Mouse (Mus musculus): ENCODE data around the gene Mpv17.

Gene Mpv17

DNA sequence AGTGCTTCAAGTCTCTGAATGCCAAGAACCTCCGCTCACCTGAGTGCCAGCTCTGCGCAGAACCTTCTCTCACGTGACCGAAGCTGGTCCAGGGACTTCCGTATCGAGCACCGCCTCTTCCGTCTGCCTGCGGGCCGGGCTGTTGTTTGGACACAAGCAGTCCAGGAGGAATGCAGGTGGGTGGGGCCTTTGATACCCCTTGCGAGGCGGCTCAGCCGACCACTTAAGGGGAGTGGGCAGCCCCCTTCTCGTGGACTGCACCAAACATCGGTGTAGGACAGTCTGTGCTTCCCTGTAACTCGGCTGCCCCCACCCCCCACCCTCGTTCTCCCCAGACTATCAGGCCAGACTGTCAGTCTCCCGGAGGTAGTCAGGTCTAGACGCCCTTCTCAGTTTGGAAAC lies at the start of gene Mpv17:
Gene Mpv17, minus strand, starts transcription at position 100 of the 402 bp plus-strand sequence.
- peak; percentile 85 for DNase-seq (ENCODE audit: low read depth)

DNA sequence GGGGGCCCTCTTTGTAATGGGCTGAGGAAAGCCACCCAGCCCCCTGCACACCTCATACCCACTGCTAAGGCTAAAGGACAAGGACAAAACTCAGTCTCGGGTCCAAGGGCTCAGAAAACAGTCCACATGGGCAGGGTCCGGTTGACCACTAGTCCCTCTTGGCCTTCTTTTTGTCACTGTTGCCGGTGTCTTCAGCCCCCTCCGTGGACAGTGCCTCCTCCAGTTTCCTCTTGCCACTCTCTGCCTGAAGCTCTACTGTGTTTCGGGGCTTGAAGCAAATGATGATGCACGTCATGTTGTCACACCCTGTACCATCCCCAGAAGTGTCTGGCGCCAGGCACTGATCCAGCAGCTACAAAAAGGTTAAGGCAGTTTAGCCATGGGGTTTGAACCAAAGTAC lies 48.9 kb upstream of the Mpv17 start:
- no peak for DNase-seq (ENCODE audit: low read depth)

DNA sequence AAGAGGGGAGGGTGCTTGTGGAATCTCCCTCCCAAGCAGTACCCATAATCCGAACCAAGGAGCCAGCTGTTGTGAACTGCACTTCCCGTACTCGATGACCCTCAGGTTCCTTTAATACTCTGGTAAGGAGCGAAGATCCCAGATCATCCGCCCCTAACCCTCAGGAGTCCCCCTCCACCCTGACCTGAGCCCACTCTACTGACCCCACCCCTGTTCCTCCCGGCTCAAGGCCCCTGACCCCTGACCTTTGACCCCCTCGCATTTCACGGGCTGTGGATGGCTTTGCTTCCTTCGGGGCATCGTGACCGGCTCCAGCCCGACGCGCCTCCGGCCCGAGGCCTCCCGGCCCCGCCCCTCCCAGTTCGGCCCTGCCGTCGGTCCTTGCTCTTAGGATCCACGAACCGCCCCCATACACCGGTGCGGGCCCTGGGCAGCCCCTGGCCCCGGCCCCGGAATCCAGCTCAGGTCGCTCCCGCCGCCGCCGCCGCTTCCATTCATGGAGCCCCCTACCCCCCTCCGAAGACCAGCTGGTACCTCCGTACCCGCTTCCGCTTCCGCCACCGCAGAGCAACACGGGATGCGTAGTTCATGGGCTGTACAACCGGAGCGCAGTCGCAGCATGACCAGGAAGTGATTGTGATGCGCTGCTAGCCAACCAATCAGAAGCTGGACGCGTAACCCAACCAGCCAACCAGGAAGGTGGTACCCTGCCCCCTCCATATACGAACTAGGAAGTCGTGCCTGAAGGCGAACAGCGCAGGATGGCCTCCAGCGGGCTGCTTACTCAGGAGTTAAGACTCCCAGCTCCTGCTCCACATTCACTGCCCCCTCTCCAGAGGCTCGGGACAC lies 47.9 kb upstream of the Mpv17 start, which contains the start of gene Zfp513:
Gene Zfp513, minus strand, starts transcription at position 562 of the 849 bp plus-strand sequence.
- DNase-seq (ENCODE audit: low read depth): peak; percentile 98

DNA sequence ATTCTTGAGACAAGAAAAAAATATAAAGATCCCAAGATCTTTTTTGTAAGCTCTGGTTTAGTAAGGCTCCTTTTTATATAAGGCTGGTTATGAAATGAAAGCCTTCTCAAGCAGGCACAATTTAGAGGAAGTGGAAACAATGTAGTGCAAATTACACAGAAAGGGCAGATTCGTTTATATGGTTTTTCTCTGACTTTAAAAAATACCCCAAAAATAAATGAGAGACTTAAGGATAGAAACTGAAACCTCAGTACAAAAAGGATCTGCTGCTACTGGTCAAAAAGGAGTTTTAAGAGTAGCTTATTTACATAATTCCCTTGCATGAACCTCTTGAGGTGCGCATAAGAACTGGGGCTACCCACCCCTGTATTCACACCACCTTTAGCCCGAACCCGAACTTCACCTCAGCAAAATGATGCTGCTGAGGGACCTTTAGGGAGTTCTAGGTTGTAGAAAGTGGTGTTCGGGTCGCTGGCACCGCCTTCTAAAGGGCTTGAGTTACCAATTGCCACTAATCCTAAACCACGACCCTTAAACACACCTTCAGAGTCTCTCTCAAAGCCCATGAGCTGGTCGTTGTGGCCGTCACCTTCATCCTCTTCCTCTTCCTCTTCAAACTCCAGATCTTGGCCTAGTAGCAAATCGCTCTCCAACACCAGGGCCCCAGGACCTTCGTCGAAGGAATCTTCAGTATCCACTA lies 47.1 kb upstream of the Mpv17 start:
- DNase-seq (ENCODE audit: low read depth): no peak

DNA sequence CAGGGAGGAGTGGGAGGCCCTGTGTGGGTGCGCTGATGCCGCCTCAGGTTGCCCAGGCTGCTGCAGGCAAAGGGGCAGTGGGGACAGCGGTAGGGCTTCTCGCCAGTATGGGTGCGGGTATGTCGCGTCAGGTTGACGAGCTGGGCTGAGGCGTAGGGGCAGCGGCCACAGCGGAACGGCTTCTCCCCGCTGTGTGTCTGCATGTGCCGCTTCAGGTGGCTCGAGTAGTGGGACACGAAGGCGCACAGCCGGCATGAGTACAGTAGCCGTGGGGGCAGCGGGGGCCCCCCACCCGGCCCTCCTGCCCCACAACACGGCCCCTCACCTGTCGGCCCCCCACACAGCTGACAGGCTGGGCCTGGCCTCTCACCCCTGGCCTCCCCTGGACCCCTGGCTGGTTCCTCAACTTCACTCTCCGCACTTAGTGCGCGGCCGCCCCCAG lies 46.3 kb upstream of the Mpv17 start:
- DNase-seq (ENCODE audit: low read depth): no peak

DNA sequence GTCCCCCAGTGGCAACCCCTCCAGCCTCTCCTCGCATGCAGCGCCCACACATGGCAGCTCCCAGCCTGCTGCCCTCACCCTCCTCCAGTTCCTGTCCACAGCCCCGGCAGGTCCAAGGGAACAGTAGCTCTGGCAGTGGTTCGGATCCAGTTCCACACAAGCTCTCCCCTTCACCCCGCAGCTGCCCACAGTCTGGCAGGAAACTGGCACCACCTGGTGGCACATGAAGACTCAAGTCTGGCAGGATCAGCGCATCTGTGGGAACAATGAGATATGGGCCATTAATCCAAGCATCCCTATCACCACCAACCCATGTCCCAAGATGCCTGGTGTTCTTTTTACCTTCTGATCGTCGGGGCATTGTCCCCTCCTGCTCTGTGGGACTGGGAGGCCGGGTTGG lies 45.8 kb upstream of the Mpv17 start:
- DNase-seq (ENCODE audit: low read depth): peak; percentile 52

DNA sequence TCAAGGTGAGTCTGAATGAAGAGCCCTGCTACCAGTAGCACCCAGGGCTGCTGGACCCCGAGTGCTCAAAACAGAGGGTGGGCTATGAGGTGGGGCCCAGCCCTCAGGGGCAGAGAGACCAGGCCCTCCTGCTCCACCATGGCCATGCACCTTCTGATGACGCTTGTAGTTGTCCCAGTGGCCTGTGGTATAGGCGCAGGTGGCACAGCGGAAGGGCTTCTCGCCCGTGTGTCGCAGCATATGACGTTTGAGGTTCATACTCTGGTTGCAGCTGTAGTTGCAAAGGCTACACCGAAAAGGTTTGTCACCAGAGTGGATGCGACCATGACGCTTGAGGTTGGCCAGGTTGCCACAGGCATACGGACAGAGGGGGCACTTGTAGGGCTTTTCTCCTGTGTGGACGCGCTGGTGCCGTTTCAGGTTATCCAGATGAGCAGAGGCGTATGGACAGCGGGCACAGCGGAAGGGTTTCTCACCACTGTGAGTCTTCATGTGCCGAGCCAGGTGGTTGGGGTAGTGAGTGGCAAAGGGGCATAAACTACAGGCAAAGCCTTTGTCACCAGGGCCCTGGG lies 45.4 kb upstream of the Mpv17 start:
- DNase-seq (ENCODE audit: low read depth): no peak

DNA sequence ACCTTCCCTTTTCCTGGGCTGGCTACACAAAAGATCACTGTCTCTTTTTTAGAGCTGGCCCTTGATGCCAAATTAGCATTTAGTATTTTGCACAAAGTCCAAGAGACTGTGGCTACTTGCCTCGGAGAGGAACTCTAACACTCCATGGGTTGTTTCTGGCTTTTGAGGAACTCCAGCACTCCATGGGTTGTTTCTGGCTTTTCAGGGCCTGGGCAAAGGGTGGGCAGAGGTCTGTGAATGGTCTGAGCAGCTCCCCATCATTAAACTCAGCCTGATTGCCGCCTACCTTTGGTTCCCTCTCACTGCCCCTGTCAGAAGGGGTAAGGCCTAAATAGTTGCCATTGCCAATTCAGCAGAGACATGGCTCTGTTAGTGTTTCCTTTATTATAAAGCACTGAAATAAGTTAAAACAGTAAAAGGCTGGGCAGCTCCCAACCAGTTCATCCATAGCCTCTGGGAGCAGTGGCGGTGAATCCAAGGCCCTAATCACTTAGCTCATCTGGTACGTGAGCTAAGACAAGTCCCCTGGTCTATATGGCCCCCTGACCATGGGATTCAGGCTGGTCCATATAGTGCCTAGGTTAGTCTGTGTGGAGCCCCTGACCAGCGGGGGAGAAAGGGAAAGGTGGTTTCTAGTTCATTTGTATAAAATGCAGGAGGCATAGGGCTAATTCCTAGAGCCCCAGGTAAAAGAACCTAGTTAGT lies 44.7 kb upstream of the Mpv17 start:
- no peak for DNase-seq (ENCODE audit: low read depth)

DNA sequence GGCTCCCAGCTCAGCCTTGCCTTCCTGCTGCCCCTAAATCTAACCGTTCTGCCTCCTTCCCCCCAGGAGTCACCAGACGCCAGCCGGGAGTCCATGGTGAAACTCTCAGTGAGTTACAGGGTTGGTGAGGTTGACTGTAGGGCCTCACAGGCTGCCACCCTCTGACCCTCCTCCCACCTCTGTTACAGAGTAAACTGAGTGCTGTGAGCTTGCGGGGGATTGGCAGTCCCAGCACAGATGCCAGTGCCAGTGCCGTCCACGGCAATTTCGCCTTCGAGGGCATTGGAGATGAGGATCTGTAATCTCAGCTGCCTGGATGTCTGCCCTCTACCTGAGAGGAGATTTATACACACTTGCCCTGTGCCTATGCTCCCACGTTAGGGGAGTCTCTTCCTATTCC lies 44.1 kb upstream of the Mpv17 start:
- DNase-seq (ENCODE audit: low read depth): no peak

DNA sequence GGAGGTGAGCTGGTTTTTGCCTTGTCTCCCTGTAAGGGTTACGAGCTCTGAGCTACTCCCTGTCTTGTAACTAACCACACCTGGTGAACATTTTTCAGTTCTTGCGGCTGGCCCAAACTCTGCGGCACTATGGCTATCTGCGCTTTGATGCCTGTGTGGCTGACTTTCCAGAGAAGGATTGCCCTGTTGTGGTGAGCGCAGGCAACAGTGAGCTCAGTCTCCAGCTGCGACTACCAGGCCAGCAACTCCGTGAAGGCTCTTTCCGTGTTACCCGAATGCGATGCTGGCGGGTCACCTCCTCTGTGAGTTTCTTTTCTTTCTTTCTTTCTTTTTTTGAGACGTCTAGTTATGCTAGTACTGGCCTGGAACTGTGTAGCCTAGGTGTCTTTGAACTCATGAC lies 43.0 kb upstream of the Mpv17 start:
- DNase-seq (ENCODE audit: low read depth): no peak

DNA sequence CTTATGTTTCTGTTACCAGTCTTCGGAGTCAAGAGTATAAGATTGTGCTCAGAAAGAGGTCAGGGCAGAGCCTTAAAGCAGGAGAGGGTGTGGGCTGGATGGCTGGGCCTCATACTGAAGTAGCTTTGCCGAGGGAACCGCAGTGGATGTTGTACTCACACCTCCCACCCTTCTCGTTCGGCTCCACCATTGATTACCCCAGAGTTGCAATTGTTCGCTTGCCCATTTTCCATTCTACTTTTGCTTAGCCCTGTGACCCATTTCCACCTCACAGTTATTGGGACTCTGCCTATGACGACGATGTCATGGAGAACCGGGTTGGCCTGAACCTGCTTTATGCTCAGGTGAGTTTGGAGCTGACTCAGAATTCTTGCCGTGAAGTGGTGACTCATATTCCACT lies 42.2 kb upstream of the Mpv17 start:
- no peak for DNase-seq (ENCODE audit: low read depth)

DNA sequence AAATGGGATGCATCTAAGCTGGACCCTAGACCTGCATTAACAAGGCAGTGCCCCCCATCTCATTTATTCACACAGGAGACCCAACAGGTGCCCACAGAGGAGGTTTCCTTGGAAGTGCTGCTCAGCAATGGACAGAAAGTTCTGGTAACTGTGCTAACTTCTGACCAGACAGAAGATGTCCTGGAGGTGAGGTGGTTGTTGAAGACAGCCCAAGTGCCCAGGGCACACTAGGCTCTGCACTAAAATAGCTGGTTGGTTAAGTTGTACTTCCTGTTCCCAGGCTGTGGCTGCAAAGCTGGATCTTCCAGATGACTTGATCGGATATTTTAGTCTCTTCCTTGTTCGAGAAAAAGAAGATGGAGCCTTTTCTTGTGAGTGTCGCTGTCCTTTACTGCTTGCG lies 41.6 kb upstream of the Mpv17 start:
- no peak for DNase-seq (ENCODE audit: low read depth)

DNA sequence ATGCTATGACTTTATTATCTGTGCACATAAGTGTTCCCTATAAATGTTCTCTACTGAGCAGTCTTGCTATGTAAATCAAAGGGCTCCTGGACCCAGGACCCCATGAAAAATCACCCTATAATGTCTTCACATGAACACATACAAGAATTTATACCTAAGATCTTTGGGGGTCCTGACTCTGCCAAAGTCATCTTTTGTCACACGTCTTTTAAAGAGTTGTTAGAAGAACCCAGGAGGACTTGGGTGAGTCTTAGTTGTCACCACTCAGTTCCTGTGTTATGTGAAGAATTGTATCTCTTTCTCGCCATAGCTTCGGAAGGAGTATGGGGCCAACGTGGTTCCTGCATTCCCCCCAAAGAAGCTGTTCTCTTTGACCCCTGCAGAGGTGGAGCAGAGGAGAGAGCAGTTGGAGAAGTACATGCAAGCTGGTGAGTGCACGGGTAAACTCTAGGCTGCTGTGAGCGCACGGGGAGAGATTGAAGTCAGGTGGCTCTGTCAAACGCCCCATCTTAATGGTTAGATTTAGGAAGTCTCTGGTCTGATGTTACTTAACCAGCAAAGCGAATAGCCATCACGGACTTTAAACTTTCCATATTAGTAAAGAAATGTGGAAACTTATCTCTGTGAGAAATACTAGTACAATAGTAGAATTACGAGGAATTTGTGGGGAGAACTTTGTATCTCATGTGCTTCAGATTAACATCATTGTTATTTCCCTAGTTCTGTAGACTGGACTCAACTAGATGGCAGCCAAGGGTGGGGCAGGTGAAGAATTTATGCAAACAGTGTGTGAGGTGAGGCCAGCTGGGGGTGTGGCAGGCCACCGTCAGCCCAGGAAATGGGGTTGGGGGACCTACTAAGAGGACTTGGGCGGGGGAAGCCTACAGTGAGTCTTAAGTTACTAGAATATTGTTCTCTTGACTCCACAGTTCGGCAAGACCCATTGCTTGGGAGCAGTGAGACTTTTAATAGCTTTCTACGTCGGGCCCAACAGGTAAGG lies 40.7 kb upstream of the Mpv17 start:
- DNase-seq (ENCODE audit: low read depth): no peak

DNA sequence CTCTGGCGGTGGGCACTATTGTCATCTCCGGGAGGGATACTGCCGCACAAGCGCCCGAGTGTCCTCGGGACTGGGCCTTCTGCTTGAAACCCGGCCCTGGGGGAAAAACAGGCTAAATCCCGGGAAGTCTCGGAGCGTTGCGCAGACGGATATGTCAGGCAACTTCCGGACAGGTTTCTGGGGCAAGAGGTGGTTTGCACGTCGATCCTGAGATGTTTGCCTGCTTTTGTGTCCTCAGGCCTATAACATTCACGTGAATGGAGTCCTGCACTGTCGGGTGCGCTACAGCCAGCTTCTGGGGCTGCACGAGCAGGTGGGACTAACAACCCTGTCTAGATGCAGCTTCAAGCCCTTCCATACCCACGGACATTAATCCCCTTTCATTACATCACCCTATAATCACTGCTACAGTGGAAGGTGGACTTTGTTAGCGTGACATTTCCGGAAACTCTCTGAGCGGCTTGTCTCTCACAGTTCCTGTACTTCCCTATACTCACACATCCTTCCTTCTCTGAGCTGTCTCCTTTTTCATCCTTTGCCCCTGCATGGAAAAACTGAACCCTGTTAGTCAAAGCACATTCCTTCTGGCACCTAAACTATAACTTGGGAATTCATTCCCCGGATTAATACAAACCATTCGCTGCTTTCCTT lies 39.7 kb upstream of the Mpv17 start:
- DNase-seq (ENCODE audit: low read depth): no peak

DNA sequence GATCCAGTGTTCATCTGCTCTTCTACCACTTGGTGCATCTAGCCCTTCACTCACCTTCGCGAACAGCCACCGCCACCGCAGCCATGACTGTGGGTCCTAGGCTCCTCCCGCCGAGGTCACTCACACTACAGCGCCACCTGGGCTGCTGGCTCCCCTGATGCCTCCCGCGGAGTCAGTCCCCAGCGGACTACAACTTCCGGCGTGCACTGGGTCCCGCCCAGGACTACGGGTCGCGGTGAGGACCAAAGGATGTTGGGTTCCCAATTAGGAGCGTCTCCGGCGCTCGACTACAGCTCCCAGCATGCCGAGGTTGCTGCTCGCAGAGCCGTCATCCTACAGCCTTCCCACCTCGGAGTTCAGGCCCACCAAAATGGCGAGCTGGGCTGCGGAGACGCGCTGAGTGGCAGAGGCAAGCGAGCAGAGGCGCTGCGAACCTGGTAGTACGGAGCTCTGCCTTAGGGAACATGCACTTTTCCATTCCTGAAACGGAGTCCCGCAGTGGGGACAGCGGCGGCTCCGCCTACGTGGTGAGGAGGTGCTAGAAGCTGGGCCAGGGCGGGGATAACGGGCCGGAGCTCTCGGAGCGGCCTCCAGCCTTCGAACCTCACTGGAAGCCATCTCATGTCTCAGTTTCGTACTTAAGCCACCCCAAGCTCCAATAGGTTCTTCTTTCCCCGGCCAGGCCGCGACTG lies 39.0 kb upstream of the Mpv17 start, which contains the start of the genes Snx17 and Eif2b4:
Gene Snx17, plus strand, starts transcription at position 289 of the 692 bp plus-strand sequence.
Gene Eif2b4, minus strand, starts transcription at position 492 of the 692 bp plus-strand sequence.
- peak; percentile 98 for DNase-seq (ENCODE audit: low read depth)

DNA sequence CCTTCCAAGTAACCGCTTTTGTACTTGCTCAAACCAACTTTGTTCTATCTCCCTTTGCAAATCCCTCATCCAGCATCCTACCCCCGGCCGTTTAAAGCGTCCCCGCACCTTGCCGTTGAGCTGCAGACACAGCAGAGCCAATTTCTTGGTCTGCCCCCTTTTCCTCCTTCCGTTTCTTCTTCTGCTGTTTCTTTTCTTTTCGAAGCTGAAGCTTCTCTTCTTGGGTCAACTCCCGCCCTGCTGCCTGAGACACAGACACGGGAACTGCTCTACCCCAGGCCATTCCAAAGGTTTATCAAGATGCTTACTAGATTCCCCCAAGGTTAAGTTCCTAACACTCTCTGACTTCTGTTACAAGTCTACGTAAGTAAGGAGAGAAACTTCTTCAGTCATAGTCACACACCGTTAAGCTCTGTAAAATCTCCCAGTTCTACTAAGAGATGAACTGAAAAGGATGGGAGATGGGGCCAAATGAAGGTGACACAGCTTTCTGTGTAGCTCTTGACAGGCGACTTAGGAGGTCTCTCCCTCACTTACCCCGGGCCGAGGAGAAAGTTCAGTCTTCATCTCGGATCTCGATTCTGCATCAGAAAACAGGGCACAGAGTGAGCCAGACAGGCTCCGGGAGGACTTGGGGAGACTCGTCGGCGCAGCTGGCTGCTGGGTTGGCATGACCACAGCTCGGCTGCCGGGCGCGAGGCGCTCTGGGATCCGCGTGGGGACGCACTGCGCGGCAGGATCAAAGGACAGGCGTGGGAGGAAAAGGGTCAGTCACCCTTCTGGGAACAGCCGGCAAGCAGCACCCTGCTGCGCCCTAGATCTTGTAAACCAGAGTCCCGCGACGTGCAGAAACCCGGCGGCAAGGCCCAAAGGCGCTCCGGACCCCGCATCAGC lies 38.2 kb upstream of the Mpv17 start:
- no peak for DNase-seq (ENCODE audit: low read depth)

DNA sequence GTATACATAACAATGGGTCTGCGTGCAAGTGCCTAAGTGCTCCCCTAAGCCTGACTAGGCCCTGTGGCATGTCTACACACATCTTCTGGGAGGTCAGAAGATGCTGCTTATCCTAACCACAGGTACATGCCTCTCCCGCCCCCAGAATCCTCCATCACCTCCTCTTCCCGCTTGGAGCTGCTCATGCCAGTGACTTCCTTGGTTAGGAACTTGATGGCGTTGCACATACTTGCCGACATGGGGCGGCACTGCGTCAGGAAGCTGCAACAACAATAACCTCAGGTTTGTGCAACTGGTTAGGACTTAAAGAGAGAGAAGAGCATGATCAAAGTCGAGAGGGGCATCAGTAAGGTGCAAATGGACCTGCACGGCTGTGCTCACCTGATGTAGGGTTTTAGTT lies 36.1 kb upstream of the Mpv17 start:
- DNase-seq (ENCODE audit: low read depth): no peak

DNA sequence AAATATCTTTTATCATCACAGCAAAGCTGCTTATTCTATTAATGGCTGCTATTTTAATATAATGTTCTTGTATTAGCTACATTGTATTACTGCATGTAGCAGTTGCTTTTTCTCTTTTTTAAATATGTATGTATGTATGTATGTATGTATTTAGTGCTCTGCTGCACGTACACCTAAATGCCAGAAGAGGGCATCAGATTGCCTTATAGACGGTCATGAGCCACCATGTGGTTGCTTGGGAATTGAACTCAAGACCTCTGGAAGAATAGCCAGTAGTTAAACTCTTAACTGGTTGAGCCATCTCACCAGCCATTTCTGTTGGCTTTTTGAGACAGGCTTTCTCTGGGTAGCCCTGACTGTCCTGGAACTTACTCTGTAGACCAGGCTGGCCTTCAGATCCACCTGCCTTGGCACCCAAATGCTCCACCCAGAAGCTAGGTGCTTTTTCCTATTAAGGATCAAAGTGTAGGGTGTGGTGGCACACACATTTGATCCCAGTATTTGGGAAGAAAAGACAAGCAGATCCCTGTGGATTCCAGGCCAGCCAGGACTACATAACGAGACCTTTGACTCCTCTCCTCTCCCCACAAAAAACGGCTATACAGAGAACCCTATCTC lies 34.3 kb upstream of the Mpv17 start:
- DNase-seq (ENCODE audit: low read depth): peak; percentile 40

Data from NIH3T3 (cell line).